Mouse (Mus musculus) layer of hippocampus, adult 9-11 months (tissue): Measurements from ENCODE around the gene Dmc1.

Source experiments
- DNase-seq: peaks from one replicate; pipeline ENCODE4 v3.0.0; 2022

The Dmc1 gene

GRCm38 (mm10) chr15:79604990-79605665, at the start of gene Dmc1:
Gene Dmc1, minus strand, starts transcription at chr15:79605109.
- no peak for DNase-seq

- DNase-seq = no peak
Observed at GRCm38 (mm10) chr15:79651481-79651880, 46.6 kb upstream of the Dmc1 start.

GRCm38 (mm10) chr15:79650569-79650968, 45.7 kb upstream of the Dmc1 start:
- DNase-seq = no peak

GRCm38 (mm10) chr15:79648130-79648529, 43.2 kb upstream of the Dmc1 start:
- no peak for DNase-seq

- DNase-seq = no peak
Observed at GRCm38 (mm10) chr15:79645483-79645882, 40.6 kb upstream of the Dmc1 start.

GRCm38 (mm10) chr15:79641135-79641817, 36.4 kb upstream of the Dmc1 start:
- peak; percentile 27 for DNase-seq

GRCm38 (mm10) chr15:79630471-79630870, 25.6 kb upstream of the Dmc1 start:
- DNase-seq = no peak

- no peak for DNase-seq
Observed at GRCm38 (mm10) chr15:79619770-79620414, 15.0 kb upstream of the Dmc1 start.

- DNase-seq = no peak
Observed at GRCm38 (mm10) chr15:79618456-79618855, 13.5 kb upstream of the Dmc1 start.

- DNase-seq = no peak
Observed at GRCm38 (mm10) chr15:79617135-79617534, 12.2 kb upstream of the Dmc1 start.

- DNase-seq = no peak
Observed at GRCm38 (mm10) chr15:79616729-79617128, 11.8 kb upstream of the Dmc1 start.

- no peak for DNase-seq
Observed at GRCm38 (mm10) chr15:79615501-79615900, 10.6 kb upstream of the Dmc1 start.

- no peak for DNase-seq
Observed at GRCm38 (mm10) chr15:79609226-79609625, 4.3 kb upstream of the Dmc1 start.

- no peak for DNase-seq
Observed at GRCm38 (mm10) chr15:79608214-79608613, 3.3 kb upstream of the Dmc1 start.

- no peak for DNase-seq
Observed at GRCm38 (mm10) chr15:79607757-79608156, 2.8 kb upstream of the Dmc1 start.

- DNase-seq = peak; percentile 36
Observed at GRCm38 (mm10) chr15:79606161-79606560, 1.3 kb upstream of the Dmc1 start.

- DNase-seq = peak; percentile 62
Observed at GRCm38 (mm10) chr15:79600176-79600575, 4.7 kb downstream of the Dmc1 start.

- no peak for DNase-seq
Observed at GRCm38 (mm10) chr15:79598715-79599114, 6.2 kb downstream of the Dmc1 start.

GRCm38 (mm10) chr15:79581581-79581980, 23.3 kb downstream of the Dmc1 start:
- DNase-seq = no peak

GRCm38 (mm10) chr15:79577671-79578426, 27.1 kb downstream of the Dmc1 start:
- peak; percentile 9 for DNase-seq

GRCm38 (mm10) chr15:79576947-79577346, 28.0 kb downstream of the Dmc1 start:
- no peak for DNase-seq

GRCm38 (mm10) chr15:79575543-79576222, 29.2 kb downstream of the Dmc1 start:
- DNase-seq = no peak

GRCm38 (mm10) chr15:79562417-79562816, 42.5 kb downstream of the Dmc1 start:
- peak; percentile 46 for DNase-seq
